Mouse (Mus musculus): ENCODE measurements around the gene Lmtk3.

GRCm38 (mm10) chr7:45833924-45834323 lies 50.4 kb downstream of the Lmtk3 start:
- no peak for TF ChIP-seq GATA1 (IDR thresholded peaks at IDR 0.05; ENCODE audit: borderline replicate concordance, low read length)
- no peak for TF ChIP-seq FLI1 (IDR thresholded peaks at IDR 0.05; ENCODE audit: low read length)
